Mouse (Mus musculus) neutrophil, adult 5-6 weeks (primary cell): ENCODE results near the gene Duoxa1. TPM values are rescaled to one million over a fixed set of nuclear protein-coding genes. Genes with fewer than 3 reads are reported as not detected.
"Not testable (repeated sequence)": the region's sequence is repeated elsewhere in the genome, so short reads cannot be mapped to it uniquely, and the experiment has no call there.

Experiments
- ATAC-seq: fragments of 151-379, 151-347 bp; 2 replicates; pipeline ENCODE4 v1.8.0; 2017; ENCODE audit warnings: mild to moderate bottlenecking, moderate TSS enrichment; ENCODE audit not compliant: insufficient number of reproducible peaks, poor library complexity, low FRiP score, severe bottlenecking; ENCODE audit errors: extremely low read depth
- total RNA-seq: library from RNA; stranded (forward); fragments of 200-1000 nt; gene quantifications from 2 replicates; pipeline ENCODE4 v1.2.3, GENCODE M21; 2017

The Duoxa1 gene
- total RNA-seq = not detected in 2 replicates

GRCm38 (mm10) chr2:122313536-122313935 is at the start of gene Duoxa1:
Gene Duoxa1, minus strand, starts transcription at chr2:122313730.
- no peak for ATAC-seq

DNA sequence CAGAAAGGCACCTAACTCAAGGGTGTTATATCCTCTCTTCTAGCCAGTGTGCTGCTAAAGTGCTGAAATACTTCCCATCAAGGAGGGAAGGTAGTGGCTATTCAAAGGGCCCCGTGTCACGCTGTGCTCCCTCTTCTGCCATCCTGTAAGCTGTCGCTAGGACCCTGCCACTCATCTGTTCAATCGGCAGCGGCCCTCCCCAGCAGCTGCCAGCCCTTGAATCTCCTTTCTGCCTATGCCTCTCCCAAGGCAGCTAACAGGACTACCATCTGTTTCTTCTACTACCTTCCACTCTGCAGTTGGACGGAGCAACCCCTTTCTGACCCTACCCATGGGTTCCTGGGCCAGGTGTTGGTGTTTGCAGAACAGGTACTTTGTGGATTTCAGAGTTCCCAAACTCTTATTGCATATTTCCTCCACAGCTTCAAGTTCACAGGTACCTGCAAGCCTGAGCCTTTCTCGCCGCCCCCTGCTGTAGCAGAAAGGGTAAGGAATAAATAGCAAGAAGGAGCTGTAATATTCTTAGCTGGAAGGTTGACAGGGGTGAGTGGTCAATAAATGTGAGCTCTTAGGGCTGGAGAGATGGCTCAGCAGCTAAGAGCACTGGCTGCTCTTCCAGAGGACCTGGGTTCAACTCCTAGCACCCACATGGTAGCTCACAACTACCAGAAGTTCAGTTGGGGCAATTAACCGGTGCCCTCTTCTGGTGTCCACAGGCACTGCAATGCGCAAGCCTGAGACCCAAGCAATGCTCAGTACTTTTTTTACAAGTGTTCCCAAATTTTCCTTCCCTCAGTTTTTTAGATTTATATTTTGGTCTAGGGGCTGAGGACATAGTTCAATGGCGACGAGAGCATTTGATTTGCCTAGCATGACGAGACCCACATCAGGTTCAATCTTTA is 49.3 kb upstream of the Duoxa1 start:
- ATAC-seq = no peak

- ATAC-seq = no peak
Observed at GRCm38 (mm10) chr2:122361868-122362621, 48.5 kb upstream of the Duoxa1 start.

GRCm38 (mm10) chr2:122361181-122361580 is 47.7 kb upstream of the Duoxa1 start:
- peak; percentile 36; the same call in 1 of the 2 replicates for ATAC-seq

GRCm38 (mm10) chr2:122360310-122360709 is 46.8 kb upstream of the Duoxa1 start:
- ATAC-seq = no peak

- no peak for ATAC-seq
Observed at GRCm38 (mm10) chr2:122356187-122356586, 42.7 kb upstream of the Duoxa1 start.

GRCm38 (mm10) chr2:122355389-122355788 is 41.9 kb upstream of the Duoxa1 start:
- no peak for ATAC-seq

DNA sequence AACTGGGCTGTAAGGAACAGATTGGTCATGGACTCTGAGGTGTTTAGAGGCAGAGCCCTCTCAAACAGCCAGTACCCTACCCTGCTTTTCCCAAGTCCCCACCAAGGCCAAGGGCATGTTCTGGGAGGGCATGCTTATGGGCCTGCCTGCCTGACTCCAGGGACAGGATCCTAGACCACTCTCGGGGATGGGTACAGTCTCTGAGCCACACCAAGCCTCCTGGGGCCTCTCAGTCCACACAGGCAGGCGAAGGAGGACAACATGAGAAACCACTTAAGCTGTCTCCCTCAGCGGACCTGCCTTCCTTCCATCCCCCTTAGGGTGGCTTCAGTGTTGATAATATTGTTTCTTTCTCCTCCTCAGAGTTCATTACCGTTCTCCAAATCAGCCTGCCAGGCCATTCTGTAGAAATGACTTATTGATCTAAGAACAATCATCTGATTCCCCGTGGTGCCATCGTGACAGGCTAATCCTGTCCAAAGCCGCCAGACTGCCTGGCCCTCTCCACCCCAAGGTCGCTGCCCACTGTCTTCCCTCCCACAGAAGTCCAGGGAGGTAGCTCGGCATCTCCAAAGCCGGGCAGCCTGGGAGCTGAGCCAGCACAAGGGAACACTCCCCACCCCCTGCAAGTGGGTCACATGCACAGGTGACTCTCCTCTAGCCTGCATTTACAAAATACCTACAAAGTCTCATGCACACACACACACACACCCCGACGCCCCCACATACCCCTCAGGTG is 40.8 kb upstream of the Duoxa1 start:
- ATAC-seq = no peak

- ATAC-seq = no peak
Observed at GRCm38 (mm10) chr2:122353765-122354164, 40.2 kb upstream of the Duoxa1 start.

- ATAC-seq = no peak
Observed at GRCm38 (mm10) chr2:122352992-122353391, 39.5 kb upstream of the Duoxa1 start.

DNA sequence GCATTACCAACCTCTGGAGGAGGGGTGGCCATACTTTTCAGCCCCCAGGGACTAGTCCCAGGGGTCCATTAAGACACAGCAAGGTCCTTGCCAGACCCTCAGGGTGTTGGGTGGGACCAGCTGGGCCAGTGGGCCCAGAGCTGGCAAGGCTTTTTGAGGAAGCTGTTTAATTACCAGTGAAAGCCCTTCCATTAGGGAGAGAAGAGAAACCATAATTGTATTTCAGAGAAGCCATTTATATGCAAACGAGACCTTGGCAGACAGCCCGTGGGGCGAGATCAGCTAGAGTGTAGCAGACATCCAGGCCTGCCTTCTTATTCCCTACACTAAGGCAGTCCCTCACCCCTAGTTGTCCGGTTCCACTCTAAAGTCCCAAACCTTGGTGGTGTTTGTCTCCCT is 38.4 kb upstream of the Duoxa1 start:
- no peak for ATAC-seq

DNA sequence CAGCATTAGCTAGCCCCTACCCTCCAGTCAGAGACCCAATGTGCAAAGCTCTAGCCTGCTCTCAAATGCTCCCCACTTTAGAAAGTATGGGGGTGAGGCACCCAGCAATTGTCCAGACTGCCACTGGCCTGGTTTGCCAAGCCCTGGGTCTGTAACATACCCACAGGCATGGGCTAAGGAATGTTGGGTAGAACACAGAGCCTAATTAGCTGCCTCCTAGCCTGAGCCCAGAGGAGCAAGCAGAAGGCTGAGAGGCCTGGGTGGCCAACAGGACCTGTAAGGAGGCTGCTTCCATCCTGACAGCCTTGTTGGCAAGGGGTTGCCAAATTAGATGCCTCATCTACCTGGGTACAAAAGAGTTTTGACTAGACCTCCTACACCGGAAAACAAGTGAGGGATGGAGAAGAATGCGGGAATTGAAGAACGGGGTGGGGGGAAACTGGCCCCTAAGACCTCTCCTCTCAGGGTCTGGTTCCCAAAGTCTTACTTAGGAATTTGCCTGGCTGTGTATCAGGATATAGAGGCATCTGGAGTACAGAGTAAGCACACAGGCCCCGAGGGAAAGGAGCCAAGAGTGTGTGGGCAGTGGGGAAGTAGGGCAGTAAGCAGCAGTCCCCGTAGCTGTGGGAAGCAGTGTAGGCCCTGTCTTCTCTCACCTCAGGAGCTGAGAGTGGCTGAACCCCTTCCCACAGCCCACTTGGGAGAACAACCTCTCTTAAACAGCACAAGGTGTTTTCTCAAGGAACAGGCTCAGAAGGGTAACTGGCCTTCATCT is 37.8 kb upstream of the Duoxa1 start:
- ATAC-seq = no peak

DNA sequence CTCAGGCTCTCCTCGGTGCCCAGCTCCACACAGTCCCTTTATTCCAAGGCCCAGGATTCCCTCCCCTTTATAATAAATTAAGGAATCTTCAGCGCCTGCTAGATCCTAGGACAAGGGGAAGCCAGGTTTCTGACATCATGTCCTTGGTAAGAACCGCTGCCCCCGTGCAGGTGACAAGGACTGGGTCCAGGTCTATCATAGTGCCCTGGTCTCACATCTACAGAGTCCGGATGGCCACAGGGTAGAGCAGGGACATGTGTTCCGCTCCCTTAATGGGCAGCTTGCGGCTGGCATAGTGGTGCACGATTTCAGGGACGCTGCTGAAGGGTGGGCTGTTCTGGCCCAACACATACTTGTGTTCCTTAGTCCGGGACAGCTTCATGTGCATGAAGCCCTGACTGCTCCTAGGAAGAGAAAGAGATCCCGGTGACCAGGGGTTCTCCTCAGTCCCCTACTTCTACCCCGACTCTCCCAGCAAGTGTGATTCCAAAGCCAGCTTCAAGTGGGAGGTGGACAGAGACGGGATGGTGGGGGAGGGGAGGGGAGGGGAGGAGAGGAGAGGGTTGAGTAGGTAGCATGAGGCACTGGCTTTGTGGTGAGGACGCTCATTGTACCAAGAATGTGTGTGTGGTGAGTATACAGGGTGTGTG is 35.7 kb upstream of the Duoxa1 start:
- ATAC-seq = no peak

GRCm38 (mm10) chr2:122348531-122349131 is 35.1 kb upstream of the Duoxa1 start:
- ATAC-seq = peak; percentile 60

- ATAC-seq = no peak
Observed at GRCm38 (mm10) chr2:122347257-122347656, 33.7 kb upstream of the Duoxa1 start.

DNA sequence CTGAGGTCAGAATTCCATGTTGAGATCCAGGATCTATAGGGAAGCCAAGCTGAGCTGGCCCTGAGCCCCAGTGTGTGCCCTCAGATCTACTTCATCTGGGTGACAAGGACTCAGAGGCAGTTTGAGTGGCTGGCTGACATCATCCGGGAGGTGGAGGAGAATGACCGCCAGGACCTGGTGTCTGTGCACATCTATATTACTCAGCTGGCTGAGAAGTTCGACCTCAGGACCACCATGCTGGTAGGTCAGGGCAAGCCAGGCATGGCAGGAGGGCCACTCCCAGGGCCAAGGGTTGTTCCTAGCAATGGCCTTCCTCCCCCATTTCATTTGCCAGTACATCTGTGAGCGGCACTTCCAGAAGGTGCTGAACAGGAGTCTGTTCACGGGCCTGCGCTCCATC is 32.6 kb upstream of the Duoxa1 start:
- ATAC-seq = not testable (repeated sequence)

DNA sequence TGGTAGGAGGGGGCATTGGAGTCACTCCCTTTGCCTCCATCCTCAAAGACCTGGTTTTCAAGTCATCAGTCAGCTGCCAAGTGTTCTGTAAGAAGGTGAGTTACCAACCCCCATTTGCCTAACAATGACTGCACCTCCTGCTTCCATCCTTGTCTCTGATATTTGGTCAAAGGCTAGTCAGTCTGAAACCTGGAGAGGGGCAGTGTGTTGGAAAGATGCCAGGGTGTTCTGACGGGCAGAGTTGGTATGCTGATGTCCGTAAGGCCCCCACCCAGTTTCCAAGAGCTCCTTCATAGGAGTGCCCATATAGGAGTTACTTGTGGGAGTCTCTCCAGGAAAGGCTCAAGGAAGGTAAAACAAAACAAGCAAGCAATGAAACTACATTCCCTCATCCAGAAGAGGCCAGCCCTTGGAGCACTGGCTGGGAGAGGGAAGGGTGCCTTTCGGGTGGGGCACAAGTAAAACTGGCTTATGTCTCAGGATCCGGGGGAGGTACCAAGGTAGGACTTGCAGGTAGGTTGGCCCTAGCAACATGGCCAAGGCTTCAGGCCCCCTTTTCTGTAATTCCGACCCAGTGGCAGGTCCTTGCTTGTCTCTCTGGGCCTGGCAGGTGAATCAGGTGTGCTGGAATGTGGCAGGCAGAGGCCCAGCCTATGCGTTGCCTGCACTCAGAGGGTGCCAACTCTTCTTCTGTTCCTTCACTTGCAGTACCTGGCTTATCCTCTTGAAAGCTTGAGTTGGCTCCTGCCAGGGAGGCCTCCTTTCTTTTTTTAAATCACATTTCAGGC is 31.8 kb upstream of the Duoxa1 start:
- ATAC-seq = no peak
